Mouse (Mus musculus): ENCODE data around the gene Itprid1. TPM values are rescaled to one million over a fixed set of nuclear protein-coding genes. Genes with fewer than 3 reads are reported as not detected.

The Itprid1 gene
- polyA plus RNA-seq, 2 experiments, result not detected

DNA sequence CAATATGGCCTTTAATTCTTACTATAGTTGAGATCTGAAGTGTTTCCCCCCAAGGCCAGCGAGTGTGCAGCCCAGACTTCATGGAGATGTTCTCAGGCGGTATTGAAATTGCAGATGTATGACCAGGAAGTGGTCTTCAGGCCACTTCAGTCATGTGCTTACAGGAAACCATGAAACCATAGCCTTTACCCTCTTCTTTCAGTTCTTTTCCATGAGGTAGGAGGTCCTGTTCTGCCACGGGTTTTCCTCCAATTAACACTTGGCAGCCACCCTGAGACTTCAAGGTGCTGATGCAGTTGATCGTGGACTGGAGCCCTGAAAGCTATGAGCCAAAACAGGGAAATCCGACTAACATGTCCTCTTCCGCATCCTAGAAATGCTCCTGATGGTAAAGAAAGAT is 7.0 kb upstream of the Itprid1 start:
- Histone ChIP-seq H3K4me3 (ENCODE audit: insufficient read depth in 1 of 2, low read depth in 2 of 2, low read length in 2 of 2) (no peak overlapping the region), H3K4me1 (replicated peaks; ENCODE audit: control insufficient read depth in 2 of 2, insufficient read depth in 2 of 2, low read length in 1 of 2) (no peaks in the 10 kb centered on the region), H3K9ac (replicated peaks) (no peak overlapping the region), H3K27me3 (ENCODE audit: control insufficient read depth, insufficient read depth, low read length) (no peaks in the 10 kb centered on the region), H3K36me3 (replicated peaks; ENCODE audit: control insufficient read depth, insufficient read depth, low read depth) (no peaks in the 10 kb centered on the region), H3K4me2 (ENCODE audit: low read depth) (no peak overlapping the region), H3K27ac (no peak overlapping the region), H3K9me3 (ENCODE audit: control insufficient read depth, low read length) (no peaks in the 10 kb centered on the region)
- 48% methylated on average over 6 of the region's 6 CpGs for WGBS (ENCODE audit: insufficient replicate concordance)
- DNase-seq (ENCODE audit: low read depth in 3 of 3, low spot score in 3 of 3) (no peak), ATAC-seq (ENCODE audit: insufficient read depth) (no peak)
- TF ChIP-seq CTCF (IDR thresholded peaks at IDR 0.05; ENCODE audit: low read depth) (no peak), EP300 (IDR thresholded peaks at IDR 0.05; ENCODE audit: low read depth) (no peak)

DNA sequence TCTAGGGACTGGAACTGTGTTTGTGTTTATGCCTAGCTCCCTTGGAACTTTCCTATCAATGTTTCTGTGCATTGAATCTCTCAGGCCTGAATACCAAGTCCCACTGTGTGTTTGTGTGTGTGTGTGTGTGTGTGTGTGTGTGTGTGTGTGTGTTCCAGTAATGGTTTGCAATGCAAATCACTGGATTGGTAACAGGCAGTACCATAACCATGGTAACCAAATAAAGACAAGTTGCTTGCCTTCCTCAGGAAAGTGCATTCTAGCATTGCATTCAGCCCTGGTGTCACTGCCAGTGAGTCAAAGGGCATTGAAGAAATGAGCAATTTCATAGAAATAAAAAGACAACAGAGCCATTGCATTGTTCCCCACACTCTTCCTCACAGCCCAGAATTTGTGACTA is 15.9 kb downstream of the Itprid1 start:
- H3K27ac ChIP-seq, result no peak overlapping the region
- H3K4me3 ChIP-seq (ENCODE audit: insufficient read depth in 1 of 2, low read depth in 2 of 2, low read length in 2 of 2), result no peak overlapping the region
- H3K9ac ChIP-seq (replicated peaks), result no peak overlapping the region
- no peak overlapping the region for H3K4me2 ChIP-seq (ENCODE audit: low read depth)
- no peak for TF ChIP-seq CTCF (IDR thresholded peaks at IDR 0.05; ENCODE audit: low read depth)
- TF ChIP-seq EP300 (IDR thresholded peaks at IDR 0.05; ENCODE audit: low read depth), result no peak
- H3K4me1 ChIP-seq (replicated peaks; ENCODE audit: control insufficient read depth in 2 of 2, insufficient read depth in 2 of 2, low read length in 1 of 2), result no peaks in the 10 kb centered on the region
- H3K27me3 ChIP-seq (ENCODE audit: control insufficient read depth, insufficient read depth, low read length), result no peaks in the 10 kb centered on the region
- H3K9me3 ChIP-seq (ENCODE audit: control insufficient read depth, low read length), result no peaks in the 10 kb centered on the region
- no peak for DNase-seq (ENCODE audit: low read depth in 3 of 3, low spot score in 3 of 3)
- no peak for ATAC-seq (ENCODE audit: insufficient read depth)
- no peaks in the 10 kb centered on the region for H3K36me3 ChIP-seq (replicated peaks; ENCODE audit: control insufficient read depth, insufficient read depth, low read depth)

DNA sequence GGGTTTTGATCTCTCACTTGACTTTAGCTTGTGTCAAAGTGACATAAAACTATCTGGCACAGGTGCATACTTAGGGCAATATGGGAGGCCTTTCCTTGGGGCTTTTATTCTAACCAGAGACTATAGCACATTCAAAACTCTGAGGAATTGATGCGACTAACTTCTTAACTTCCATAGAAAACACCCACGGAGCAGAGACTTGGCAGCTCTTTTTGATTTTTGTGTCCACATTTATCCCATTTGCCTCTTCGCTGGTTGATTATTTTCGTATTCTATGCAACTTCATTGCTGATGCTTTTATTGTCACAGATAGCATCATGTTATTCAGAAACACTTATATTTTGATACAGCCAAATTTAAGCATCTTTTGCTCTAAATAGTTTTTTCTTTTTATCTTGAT is 19.4 kb downstream of the Itprid1 start:
- TF ChIP-seq CTCF (IDR thresholded peaks at IDR 0.05; ENCODE audit: low read depth) (no peak), EP300 (IDR thresholded peaks at IDR 0.05; ENCODE audit: low read depth) (no peak)
- no peaks in the 10 kb centered on the region for H3K9me3 ChIP-seq (ENCODE audit: control insufficient read depth, low read length)
- H3K36me3 ChIP-seq (replicated peaks; ENCODE audit: control insufficient read depth, insufficient read depth, low read depth), result no peaks in the 10 kb centered on the region
- no peaks in the 10 kb centered on the region for H3K4me1 ChIP-seq (replicated peaks; ENCODE audit: control insufficient read depth in 2 of 2, insufficient read depth in 2 of 2, low read length in 1 of 2)
- no peak overlapping the region for H3K4me3 ChIP-seq (ENCODE audit: insufficient read depth in 1 of 2, low read depth in 2 of 2, low read length in 2 of 2)
- no peaks in the 10 kb centered on the region for H3K27me3 ChIP-seq (ENCODE audit: control insufficient read depth, insufficient read depth, low read length)
- ATAC-seq (ENCODE audit: insufficient read depth) (no peak), DNase-seq (ENCODE audit: low read depth in 3 of 3, low spot score in 3 of 3) (no peak)
- no peak overlapping the region for H3K9ac ChIP-seq (replicated peaks)
- H3K27ac ChIP-seq, result no peak overlapping the region
- WGBS (ENCODE audit: insufficient replicate concordance), result 53% methylated on average over 4 of the region's 4 CpGs
- H3K4me2 ChIP-seq (ENCODE audit: low read depth), result no peak overlapping the region

DNA sequence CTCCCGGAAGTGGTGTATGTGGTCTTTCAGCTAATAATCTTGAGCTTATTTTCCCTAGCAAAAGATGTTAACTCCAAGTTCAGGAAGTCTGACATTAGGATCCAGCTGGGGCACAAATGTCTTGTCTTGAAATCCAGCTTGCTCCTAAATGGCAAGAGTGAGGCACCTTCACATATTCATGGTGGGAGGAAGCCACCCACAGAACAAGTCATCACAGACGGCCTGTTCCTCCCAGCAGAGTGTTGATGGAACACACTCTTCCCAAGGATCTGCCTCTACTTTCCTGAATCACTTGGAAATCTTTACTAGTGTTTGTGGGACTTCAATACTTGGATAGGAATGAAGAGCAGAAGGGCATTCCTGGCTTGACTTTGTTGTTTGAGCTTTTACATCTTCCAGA is 28.5 kb downstream of the Itprid1 start:
- TF ChIP-seq CTCF (IDR thresholded peaks at IDR 0.05; ENCODE audit: low read depth) (no peak), EP300 (IDR thresholded peaks at IDR 0.05; ENCODE audit: low read depth) (no peak)
- H3K4me3 ChIP-seq (ENCODE audit: insufficient read depth in 1 of 2, low read depth in 2 of 2, low read length in 2 of 2), result no peak overlapping the region
- H3K4me2 ChIP-seq (ENCODE audit: low read depth), result no peak overlapping the region
- WGBS (ENCODE audit: insufficient replicate concordance), result 57% methylated on average over 2 of the region's 2 CpGs
- ATAC-seq (ENCODE audit: insufficient read depth) (no peak), DNase-seq (ENCODE audit: low read depth in 3 of 3, low spot score in 3 of 3) (no peak)
- H3K27ac ChIP-seq, result no peak overlapping the region
- no peak overlapping the region for H3K9ac ChIP-seq (replicated peaks)
- no peaks in the 10 kb centered on the region for H3K9me3 ChIP-seq (ENCODE audit: control insufficient read depth, low read length)
- H3K36me3 ChIP-seq (replicated peaks; ENCODE audit: control insufficient read depth, insufficient read depth, low read depth), result no peaks in the 10 kb centered on the region
- no peaks in the 10 kb centered on the region for H3K4me1 ChIP-seq (replicated peaks; ENCODE audit: control insufficient read depth in 2 of 2, insufficient read depth in 2 of 2, low read length in 1 of 2)
- no peaks in the 10 kb centered on the region for H3K27me3 ChIP-seq (ENCODE audit: control insufficient read depth, insufficient read depth, low read length)

DNA sequence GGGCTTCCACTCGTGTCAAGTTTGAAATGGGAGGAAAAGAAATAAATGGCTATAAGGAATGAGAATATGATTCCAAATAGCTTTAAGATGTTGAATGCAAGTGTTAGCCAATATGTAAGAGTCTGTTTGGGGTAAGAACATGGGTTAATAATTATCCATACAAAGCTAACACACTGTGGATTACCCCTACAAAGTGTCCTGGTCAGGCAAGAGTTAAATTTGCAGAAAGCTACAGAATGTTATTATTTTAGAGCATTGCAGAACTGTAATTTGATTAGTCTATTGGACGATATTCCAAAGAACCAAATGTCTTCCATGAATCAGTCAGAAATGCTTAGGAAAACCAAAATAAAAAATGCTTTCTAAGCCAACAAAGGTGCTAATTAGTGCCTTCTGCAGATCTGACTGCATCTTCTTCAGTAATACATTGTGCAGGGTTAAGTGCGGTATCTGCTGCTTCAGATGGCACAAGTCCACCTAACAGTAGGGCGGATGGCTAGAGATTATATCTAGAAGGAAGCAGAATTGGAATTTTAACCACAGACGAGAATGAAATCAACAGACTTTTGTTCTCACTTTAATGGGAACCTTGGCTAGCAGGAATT is 42.8 kb downstream of the Itprid1 start:
- no peak overlapping the region for H3K4me2 ChIP-seq (ENCODE audit: low read depth)
- no peaks in the 10 kb centered on the region for H3K27me3 ChIP-seq (ENCODE audit: control insufficient read depth, insufficient read depth, low read length)
- TF ChIP-seq EP300 (IDR thresholded peaks at IDR 0.05; ENCODE audit: low read depth), result no peak
- no peak for TF ChIP-seq CTCF (IDR thresholded peaks at IDR 0.05; ENCODE audit: low read depth)
- H3K9ac ChIP-seq (replicated peaks), result no peak overlapping the region
- ATAC-seq (ENCODE audit: insufficient read depth) (no peak), DNase-seq (ENCODE audit: low read depth in 3 of 3, low spot score in 3 of 3) (no peak)
- H3K27ac ChIP-seq, result no peak overlapping the region
- no peaks in the 10 kb centered on the region for H3K9me3 ChIP-seq (ENCODE audit: control insufficient read depth, low read length)
- WGBS (ENCODE audit: insufficient replicate concordance), result 33% methylated on average over 5 of the region's 5 CpGs
- no peaks in the 10 kb centered on the region for H3K36me3 ChIP-seq (replicated peaks; ENCODE audit: control insufficient read depth, insufficient read depth, low read depth)
- no peaks in the 10 kb centered on the region for H3K4me1 ChIP-seq (replicated peaks; ENCODE audit: control insufficient read depth in 2 of 2, insufficient read depth in 2 of 2, low read length in 1 of 2)
- H3K4me3 ChIP-seq (ENCODE audit: insufficient read depth in 1 of 2, low read depth in 2 of 2, low read length in 2 of 2), result no peak overlapping the region
